Mouse (Mus musculus): Measurements from ENCODE around the gene Pak3. TPM values are rescaled to one million over a fixed set of nuclear protein-coding genes. Genes with fewer than 3 reads are reported as not detected.

Gene Pak3
- polyA plus RNA-seq, 1 experiment from 2014 or later = 8.7 TPM

GRCm38 (mm10) chrX:143678566-143678965 is 160.2 kb downstream of the Pak3 start:
- no peaks in the 10 kb centered on the region for H3K27me3 ChIP-seq (ENCODE audit: control insufficient read depth, insufficient read depth, low read length)
- no peak overlapping the region for H3K27ac ChIP-seq (ENCODE audit: low read length)
- H3K4me3 ChIP-seq (ENCODE audit: low read depth, low read length) = no peak overlapping the region
- 70% methylated on average over 2 of the region's 2 CpGs for WGBS
- H3K36me3 ChIP-seq (ENCODE audit: control insufficient read depth, insufficient read depth, low read length) = no peaks in the 10 kb centered on the region
- ATAC-seq (ENCODE audit: insufficient number of reproducible peaks, insufficient read depth, low FRiP score, low read depth) = no peak
- H3K4me2 ChIP-seq (replicated peaks; ENCODE audit: low read depth, low read length) = no peak overlapping the region
- no peaks in the 10 kb centered on the region for H3K9me3 ChIP-seq (ENCODE audit: control insufficient read depth, low read depth, low read length)
- no peaks in the 10 kb centered on the region for H3K4me1 ChIP-seq (ENCODE audit: control insufficient read depth, insufficient read depth, low read length)
- H3K9ac ChIP-seq (replicated peaks; ENCODE audit: low read depth, low read length) = no peak overlapping the region

- Histone ChIP-seq H3K4me1 (ENCODE audit: control insufficient read depth, insufficient read depth, low read length) (no peaks in the 10 kb centered on the region), H3K27me3 (ENCODE audit: control insufficient read depth, insufficient read depth, low read length) (no peaks in the 10 kb centered on the region), H3K9me3 (ENCODE audit: control insufficient read depth, low read depth, low read length) (no peaks in the 10 kb centered on the region), H3K4me2 (replicated peaks; ENCODE audit: low read depth, low read length) (no peak overlapping the region), H3K9ac (replicated peaks; ENCODE audit: low read depth, low read length) (no peak overlapping the region), H3K4me3 (ENCODE audit: low read depth, low read length) (no peak overlapping the region), H3K36me3 (ENCODE audit: control insufficient read depth, insufficient read depth, low read length) (no peaks in the 10 kb centered on the region), H3K27ac (ENCODE audit: low read length) (no peak overlapping the region)
- no peak for ATAC-seq (ENCODE audit: insufficient number of reproducible peaks, insufficient read depth, low FRiP score, low read depth)
- WGBS = 74% methylated on average over 1 of the region's 1 CpGs
Measured at GRCm38 (mm10) chrX:143722250-143722649, 203.9 kb downstream of the Pak3 start.

- Histone ChIP-seq H3K4me2 (replicated peaks; ENCODE audit: low read depth, low read length) (no peak overlapping the region), H3K27ac (ENCODE audit: low read length) (no peak overlapping the region), H3K36me3 (ENCODE audit: control insufficient read depth, insufficient read depth, low read length) (no peaks in the 10 kb centered on the region), H3K4me1 (ENCODE audit: control insufficient read depth, insufficient read depth, low read length) (no peaks in the 10 kb centered on the region), H3K9ac (replicated peaks; ENCODE audit: low read depth, low read length) (no peak overlapping the region), H3K4me3 (ENCODE audit: low read depth, low read length) (no peak overlapping the region), H3K9me3 (ENCODE audit: control insufficient read depth, low read depth, low read length) (no peaks in the 10 kb centered on the region), H3K27me3 (ENCODE audit: control insufficient read depth, insufficient read depth, low read length) (no peaks in the 10 kb centered on the region)
- ATAC-seq (ENCODE audit: insufficient number of reproducible peaks, insufficient read depth, low FRiP score, low read depth) = no peak
- WGBS = 91% methylated on average over 3 of the region's 3 CpGs
Measured at GRCm38 (mm10) chrX:143725411-143725810, 207.0 kb downstream of the Pak3 start.

- ATAC-seq (ENCODE audit: insufficient number of reproducible peaks, insufficient read depth, low FRiP score, low read depth) = no peak
- H3K9me3 ChIP-seq (ENCODE audit: control insufficient read depth, low read depth, low read length) = no peaks in the 10 kb centered on the region
- H3K27ac ChIP-seq (ENCODE audit: low read length) = no peak overlapping the region
- H3K9ac ChIP-seq (replicated peaks; ENCODE audit: low read depth, low read length) = no peak overlapping the region
- no peak overlapping the region for H3K4me2 ChIP-seq (replicated peaks; ENCODE audit: low read depth, low read length)
- H3K4me1 ChIP-seq (ENCODE audit: control insufficient read depth, insufficient read depth, low read length) = no peaks in the 10 kb centered on the region
- 34% methylated on average over 4 of the region's 4 CpGs for WGBS
- H3K36me3 ChIP-seq (ENCODE audit: control insufficient read depth, insufficient read depth, low read length) = no peaks in the 10 kb centered on the region
- H3K4me3 ChIP-seq (ENCODE audit: low read depth, low read length) = no peak overlapping the region
- H3K27me3 ChIP-seq (ENCODE audit: control insufficient read depth, insufficient read depth, low read length) = no peaks in the 10 kb centered on the region
Measured at GRCm38 (mm10) chrX:143736035-143736434, 217.6 kb downstream of the Pak3 start.

GRCm38 (mm10) chrX:143739171-143739570 is 220.8 kb downstream of the Pak3 start:
- Histone ChIP-seq H3K4me1 (ENCODE audit: control insufficient read depth, insufficient read depth, low read length) (no peaks in the 10 kb centered on the region), H3K4me3 (ENCODE audit: low read depth, low read length) (no peak overlapping the region), H3K9me3 (ENCODE audit: control insufficient read depth, low read depth, low read length) (no peaks in the 10 kb centered on the region), H3K27me3 (ENCODE audit: control insufficient read depth, insufficient read depth, low read length) (no peaks in the 10 kb centered on the region), H3K4me2 (replicated peaks; ENCODE audit: low read depth, low read length) (no peak overlapping the region), H3K36me3 (ENCODE audit: control insufficient read depth, insufficient read depth, low read length) (no peaks in the 10 kb centered on the region), H3K27ac (ENCODE audit: low read length) (no peak overlapping the region), H3K9ac (replicated peaks; ENCODE audit: low read depth, low read length) (no peak overlapping the region)
- 10% methylated on average over 2 of the region's 2 CpGs for WGBS
- no peak for ATAC-seq (ENCODE audit: insufficient number of reproducible peaks, insufficient read depth, low FRiP score, low read depth)

- H3K27ac ChIP-seq (ENCODE audit: low read length) = no peak overlapping the region
- H3K36me3 ChIP-seq (ENCODE audit: control insufficient read depth, insufficient read depth, low read length) = no peaks in the 10 kb centered on the region
- H3K4me1 ChIP-seq (ENCODE audit: control insufficient read depth, insufficient read depth, low read length) = no peaks in the 10 kb centered on the region
- H3K4me3 ChIP-seq (ENCODE audit: low read depth, low read length) = no peak overlapping the region
- no peak for ATAC-seq (ENCODE audit: insufficient number of reproducible peaks, insufficient read depth, low FRiP score, low read depth)
- H3K27me3 ChIP-seq (ENCODE audit: control insufficient read depth, insufficient read depth, low read length) = no peaks in the 10 kb centered on the region
- no peak overlapping the region for H3K9ac ChIP-seq (replicated peaks; ENCODE audit: low read depth, low read length)
- 61% methylated on average over 3 of the region's 3 CpGs for WGBS
- H3K9me3 ChIP-seq (ENCODE audit: control insufficient read depth, low read depth, low read length) = no peaks in the 10 kb centered on the region
- no peak overlapping the region for H3K4me2 ChIP-seq (replicated peaks; ENCODE audit: low read depth, low read length)
Measured at GRCm38 (mm10) chrX:143762556-143762955, 244.2 kb downstream of the Pak3 start.

- WGBS = 84% methylated on average over 1 of the region's 1 CpGs
- no peak overlapping the region for H3K9ac ChIP-seq (replicated peaks; ENCODE audit: low read depth, low read length)
- no peaks in the 10 kb centered on the region for H3K4me1 ChIP-seq (ENCODE audit: control insufficient read depth, insufficient read depth, low read length)
- H3K27ac ChIP-seq (ENCODE audit: low read length) = no peak overlapping the region
- no peak overlapping the region for H3K4me3 ChIP-seq (ENCODE audit: low read depth, low read length)
- no peaks in the 10 kb centered on the region for H3K9me3 ChIP-seq (ENCODE audit: control insufficient read depth, low read depth, low read length)
- ATAC-seq (ENCODE audit: insufficient number of reproducible peaks, insufficient read depth, low FRiP score, low read depth) = no peak
- H3K4me2 ChIP-seq (replicated peaks; ENCODE audit: low read depth, low read length) = no peak overlapping the region
- no peaks in the 10 kb centered on the region for H3K27me3 ChIP-seq (ENCODE audit: control insufficient read depth, insufficient read depth, low read length)
- H3K36me3 ChIP-seq (ENCODE audit: control insufficient read depth, insufficient read depth, low read length) = no peaks in the 10 kb centered on the region
Measured at GRCm38 (mm10) chrX:143815948-143816347, 297.6 kb downstream of the Pak3 start.

GRCm38 (mm10) chrX:143818961-143819360 is 300.6 kb downstream of the Pak3 start:
- 94% methylated on average over 2 of the region's 2 CpGs for WGBS
- Histone ChIP-seq H3K27ac (ENCODE audit: low read length) (no peak overlapping the region), H3K4me1 (ENCODE audit: control insufficient read depth, insufficient read depth, low read length) (no peaks in the 10 kb centered on the region), H3K9ac (replicated peaks; ENCODE audit: low read depth, low read length) (no peak overlapping the region), H3K4me3 (ENCODE audit: low read depth, low read length) (no peak overlapping the region), H3K9me3 (ENCODE audit: control insufficient read depth, low read depth, low read length) (no peaks in the 10 kb centered on the region), H3K4me2 (replicated peaks; ENCODE audit: low read depth, low read length) (no peak overlapping the region), H3K27me3 (ENCODE audit: control insufficient read depth, insufficient read depth, low read length) (no peaks in the 10 kb centered on the region), H3K36me3 (ENCODE audit: control insufficient read depth, insufficient read depth, low read length) (no peaks in the 10 kb centered on the region)
- ATAC-seq (ENCODE audit: insufficient number of reproducible peaks, insufficient read depth, low FRiP score, low read depth) = no peak

- Histone ChIP-seq H3K9ac (replicated peaks; ENCODE audit: low read depth, low read length) (peak overlapping the region; percentile 21; the same call in 1 of the 2 replicates), H3K4me2 (replicated peaks; ENCODE audit: low read depth, low read length) (peak overlapping the region; percentile 39), H3K4me3 (ENCODE audit: low read depth, low read length) (peak overlapping the region; percentile 33), H3K9me3 (ENCODE audit: control insufficient read depth, low read depth, low read length) (no peaks in the 10 kb centered on the region), H3K27me3 (ENCODE audit: control insufficient read depth, insufficient read depth, low read length) (0 out of 2 replicates have a peak, but pooled peaks cover 2% of the 10 kb centered on the region), H3K4me1 (ENCODE audit: control insufficient read depth, insufficient read depth, low read length) (no peaks in the 10 kb centered on the region), H3K27ac (ENCODE audit: low read length) (no peak overlapping the region), H3K36me3 (ENCODE audit: control insufficient read depth, insufficient read depth, low read length) (no peaks in the 10 kb centered on the region)
- peak; percentile 28; the same call in 1 of the 2 replicates for ATAC-seq (ENCODE audit: insufficient number of reproducible peaks, insufficient read depth, low FRiP score, low read depth)
- 39% methylated on average over 4 of the region's 4 CpGs for WGBS
Measured at GRCm38 (mm10) chrX:143826521-143826920, 308.1 kb downstream of the Pak3 start.

Data from stomach, embryonic 14.5 days (tissue).